In genomic region chr11:115286201-115286993, GRCm38 (mm10) we compare ENCODE assay signal across 17 mouse cellular contexts. TPM values are rescaled to one million over a fixed set of nuclear protein-coding genes. Genes with fewer than 3 reads are reported as not detected.
A peak's percentile ranks its signal among the peaks of the same experiment; 100 is the strongest.
DNase-seq lines count a peak whose midpoint lies in the region; ATAC-seq and TF ChIP-seq lines count a peak whose summit lies in the region.
"Had no signal": no experiment of that assay in that cellular context is flagged by ENCODE, and none has a peak within 500 bp of the region (broad histone marks: within the 10 kb centered on the region; RNA-seq: fewer than 3 reads in every experiment).

No protein-coding gene starts in this region.

- 76% methylated on average over 19 of the region's 19 CpGs for WGBS in neural tube, embryonic 15.5 days
- whole genome bisulfite sequencing in limb, embryonic 10.5 days: 81% methylated on average over 19 of the region's 19 CpGs

- intact Hi-C loops in gastrocnemius, adult 2 months (cut with DNase I): no loop called here
- intact Hi-C loops in gastrocnemius, postnatal 36 days (cut with DNase I): no loop called here

- no peak overlapping the region for H3K4me2 ChIP-seq in neural tube, embryonic 15.5 days
- H3K4me2 ChIP-seq: embryonic facial prominence, embryonic 12.5 days; lung, embryonic 15.5 days had no signal

- no peak overlapping the region for H3K9ac ChIP-seq in neural tube, embryonic 15.5 days (replicated peaks)
- H3K9ac ChIP-seq: embryonic facial prominence, embryonic 12.5 days; lung, embryonic 15.5 days had no signal

- DNase-seq in gastrocnemius, adult 2 months: peak; percentile 71
- no peak for DNase-seq in gastrocnemius, postnatal 36 days
- DNase-seq in neural tube, embryonic 10.5 days (ENCODE audit: extremely low spot score, low spot score): no peak
- DNase-seq in skeletal muscle tissue, adult 2 months (ENCODE audit: low read depth, low spot score): peak; percentile 86
- no peak for DNase-seq in limb, embryonic 10.5 days (ENCODE audit: low spot score)
- DNase-seq: adrenal gland, postnatal 25 days; kidney, adult 18-20 months; kidney, postnatal 4 days; liver; spleen, adult 18-20 months had no signal

- no peaks in the 10 kb centered on the region for H3K27me3 ChIP-seq in neural tube, embryonic 15.5 days (replicated peaks)
- H3K27me3 ChIP-seq in limb, embryonic 10.5 days (ENCODE audit: low read depth, poor library complexity, severe bottlenecking): no peaks in the 10 kb centered on the region; the same call in 1 of the 2 replicates
- H3K27me3 ChIP-seq: embryonic facial prominence, embryonic 12.5 days; lung, embryonic 15.5 days had no signal

- ATAC-seq in neural tube, embryonic 15.5 days (ENCODE audit: low FRiP score): no peak

- TF ChIP-seq CTCF in gastrocnemius, adult 2 months (IDR thresholded peaks at IDR 0.05): no peak
- no peak for TF ChIP-seq CTCF in cortical plate, adult 2 months (IDR thresholded peaks at IDR 0.05; ENCODE audit: extremely low read depth, insufficient read depth, low read length)

- H3K9me3 ChIP-seq in neural tube, embryonic 15.5 days (replicated peaks): no peaks in the 10 kb centered on the region
- no peaks in the 10 kb centered on the region for H3K9me3 ChIP-seq in limb, embryonic 10.5 days (replicated peaks)
- H3K9me3 ChIP-seq: embryonic facial prominence, embryonic 12.5 days; lung, embryonic 15.5 days had no signal

- no peak for TF ChIP-seq POLR2A in cortical plate, adult 2 months (IDR thresholded peaks at IDR 0.05; ENCODE audit: extremely low read depth, insufficient read depth, low read length)

- H3K4me3 ChIP-seq in gastrocnemius, adult 2 months: no peak overlapping the region
- no peak overlapping the region for H3K4me3 ChIP-seq in neural tube, embryonic 15.5 days (replicated peaks)
- no peak overlapping the region for H3K4me3 ChIP-seq in cortical plate, adult 2 months (ENCODE audit: insufficient read depth, low read length)
- H3K4me3 ChIP-seq in limb, embryonic 10.5 days: no peak overlapping the region
- H3K4me3 ChIP-seq: embryonic facial prominence, embryonic 12.5 days; lung, embryonic 15.5 days had no signal

- no peaks in the 10 kb centered on the region for H3K36me3 ChIP-seq in neural tube, embryonic 15.5 days
- no peaks in the 10 kb centered on the region for H3K36me3 ChIP-seq in limb, embryonic 10.5 days
- H3K36me3 ChIP-seq: embryonic facial prominence, embryonic 12.5 days; lung, embryonic 15.5 days had no signal

- peaks cover 8% of the 10 kb centered on the region; the same call in 1 of the 2 replicates for H3K4me1 ChIP-seq in neural tube, embryonic 15.5 days
- 0 out of 2 replicates have a peak, but pooled peaks cover 3% of the 10 kb centered on the region for H3K4me1 ChIP-seq in cortical plate, adult 2 months (ENCODE audit: control insufficient read depth, insufficient read depth, low read length)
- peaks cover 6% of the 10 kb centered on the region; the same call in 1 of the 2 replicates for H3K4me1 ChIP-seq in limb, embryonic 10.5 days
- H3K4me1 ChIP-seq: embryonic facial prominence, embryonic 12.5 days had no signal

- peak overlapping the region; percentile 75 for H3K27ac ChIP-seq in gastrocnemius, adult 2 months
- H3K27ac ChIP-seq in neural tube, embryonic 15.5 days (replicated peaks): 0 out of 2 replicates have a peak overlapping the region, but pooled peaks have one; percentile 13
- H3K27ac ChIP-seq in cortical plate, adult 2 months (ENCODE audit: insufficient read depth, low read length): 0 out of 2 replicates have a peak overlapping the region, but pooled peaks have one; percentile 17
- H3K27ac ChIP-seq in limb, embryonic 10.5 days: no peak overlapping the region
- H3K27ac ChIP-seq: embryonic facial prominence, embryonic 12.5 days; lung, embryonic 15.5 days had no signal

RNA-seq across cellular contexts. Expression of gene Fdxr, which starts 9.5 kb away (rescaled TPM):
- 1 to 10 TPM; 2.9 to 4.4 TPM for total RNA-seq in gastrocnemius, adult 2 months (2021)
- total RNA-seq in gastrocnemius, postnatal 36 days (2021): 1 to 10 TPM; 3.6 to 4.4 TPM
- 18.6 and 21.5 TPM in 2 replicates for polyA plus RNA-seq in neural tube, embryonic 15.5 days (2015; fragmentation: Nextera tagmentation; extraction: Ambion mirVana)
- polyA plus RNA-seq in cortical plate, adult 2 months (2012; rRNA removed): 32.6 and 33.4 TPM in 2 replicates
- 18.2 and 19.3 TPM in 2 replicates for polyA plus RNA-seq in limb, embryonic 10.5 days (2016; fragmentation: Nextera tagmentation; extraction: Ambion mirVana)

RNA-seq across cellular contexts. Expression of gene Fads6, which starts 11.1 kb away (rescaled TPM):
- 1 to 10 TPM; 2.4 to 5.4 TPM for total RNA-seq in gastrocnemius, adult 2 months (2021)
- total RNA-seq in gastrocnemius, postnatal 36 days (2021): 1 to 10 TPM; 2.4 to 3.5 TPM
- 2.0 and 2.1 TPM in 2 replicates for polyA plus RNA-seq in neural tube, embryonic 15.5 days (2015; fragmentation: Nextera tagmentation; extraction: Ambion mirVana)
- polyA plus RNA-seq in cortical plate, adult 2 months (2012; rRNA removed): 14.0 and 15.3 TPM in 2 replicates
- polyA plus RNA-seq in limb, embryonic 10.5 days (2016; fragmentation: Nextera tagmentation; extraction: Ambion mirVana): 0.06 and 0.13 TPM in 2 replicates
- total RNA-seq: megakaryocyte-erythroid progenitor cell, adult 5-6 weeks had no signal

RNA-seq across cellular contexts. Expression of gene Grin2c, which starts 19.4 kb away (rescaled TPM):
- under 1 TPM in 1 of 2 experiments, not detected in 1; 0.06 TPM for total RNA-seq in gastrocnemius, adult 2 months (2021)
- not detected for total RNA-seq in gastrocnemius, postnatal 36 days (2021)
- 0.34 and 0.44 TPM in 2 replicates for polyA plus RNA-seq in neural tube, embryonic 15.5 days (2015; fragmentation: Nextera tagmentation; extraction: Ambion mirVana)
- polyA plus RNA-seq in cortical plate, adult 2 months (2012; rRNA removed): 35.8 and 37.4 TPM in 2 replicates
- 0.11 and 0.34 TPM in 2 replicates for polyA plus RNA-seq in limb, embryonic 10.5 days (2016; fragmentation: Nextera tagmentation; extraction: Ambion mirVana)
- total RNA-seq: megakaryocyte-erythroid progenitor cell, adult 5-6 weeks had no signal

RNA-seq across cellular contexts. Expression of gene Otop2, which starts 20.6 kb away (rescaled TPM):
- total RNA-seq in gastrocnemius, adult 2 months (2021): not detected
- not detected for total RNA-seq in gastrocnemius, postnatal 36 days (2021)
- polyA plus RNA-seq in neural tube, embryonic 15.5 days (2015; fragmentation: Nextera tagmentation; extraction: Ambion mirVana): 0.15 and 0.26 TPM in 2 replicates
- polyA plus RNA-seq in cortical plate, adult 2 months (2012; rRNA removed): 2.2 and 3.4 TPM in 2 replicates
- polyA plus RNA-seq in limb, embryonic 10.5 days (2016; fragmentation: Nextera tagmentation; extraction: Ambion mirVana): not detected in 2 replicates
- total RNA-seq: adrenal gland, postnatal 25 days; heart, postnatal 25 days; megakaryocyte-erythroid progenitor cell, adult 5-6 weeks had no signal
- polyA plus RNA-seq: lung, embryonic 15.5 days; urinary bladder, adult 2 months had no signal

RNA-seq across cellular contexts. Expression of gene Ush1g, which starts 35.4 kb away (rescaled TPM):
- total RNA-seq in gastrocnemius, adult 2 months (2021): under 1 TPM; 0.61 to 0.81 TPM
- 1 to 10 TPM in 1 of 2 experiments, under 1 TPM in 1; 0.72 to 1.3 TPM for total RNA-seq in gastrocnemius, postnatal 36 days (2021)
- polyA plus RNA-seq in neural tube, embryonic 15.5 days (2015; fragmentation: Nextera tagmentation; extraction: Ambion mirVana): 0.09 and 0.14 TPM in 2 replicates
- polyA plus RNA-seq in cortical plate, adult 2 months (2012; rRNA removed): 0.40 and 0.44 TPM in 2 replicates
- not detected in 2 replicates for polyA plus RNA-seq in limb, embryonic 10.5 days (2016; fragmentation: Nextera tagmentation; extraction: Ambion mirVana)
- total RNA-seq: megakaryocyte-erythroid progenitor cell, adult 5-6 weeks had no signal
- polyA plus RNA-seq: lung, embryonic 15.5 days; urinary bladder, adult 2 months had no signal

Comparison
In these comparisons a context has a peak if more than half of its experiments do, and no peak if none do; other contexts are left out.
1. DNase-seq: peak in gastrocnemius, adult 2 months (single experiment) and skeletal muscle tissue, adult 2 months (single experiment); none in gastrocnemius, postnatal 36 days (0 of 2), neural tube, embryonic 10.5 days (single experiment) and limb, embryonic 10.5 days (single experiment).
2. RNA of gene Grin2c, which starts 19.4 kb away (polyA plus RNA-seq): 35.8 to 37.4 TPM in cortical plate, adult 2 months; 0.34 to 0.44 TPM in neural tube, embryonic 15.5 days and 0.11 to 0.34 TPM in limb, embryonic 10.5 days; every median in the first group is over 10 times any median in the second.